11 mouse cellular contexts compared by ENCODE assay signal in the genomic region with DNA sequence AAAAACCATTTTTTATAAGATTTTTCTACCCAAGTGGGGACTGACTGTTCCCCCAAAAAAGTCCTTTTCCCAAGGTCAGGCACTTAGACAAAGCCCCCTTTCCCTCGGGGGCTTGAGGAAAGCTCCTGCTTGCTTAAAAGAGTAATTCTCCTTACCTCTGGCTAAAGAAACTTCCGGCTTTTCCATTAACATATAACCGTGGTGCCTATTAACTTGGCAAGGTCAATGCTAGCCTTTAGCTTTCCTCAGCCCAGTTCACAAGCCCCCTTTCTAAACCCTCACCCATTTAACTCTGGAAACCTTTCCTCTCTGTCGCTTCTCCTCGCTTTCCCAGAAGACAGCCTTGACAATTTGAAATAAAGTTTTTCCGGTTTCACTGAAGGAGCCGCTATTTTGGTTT. TPM values are rescaled to one million over a fixed set of nuclear protein-coding genes. Genes with fewer than 3 reads are reported as not detected.
DNase-seq lines count a peak whose midpoint lies in the region; ATAC-seq lines count a peak whose summit lies in the region.
"Had no signal": no experiment of that assay in that cellular context is flagged by ENCODE, and none has a peak within 500 bp of the region (broad histone marks: within the 10 kb centered on the region; RNA-seq: fewer than 3 reads in every experiment).

No protein-coding gene starts in this region.

- peaks cover 2 to 10% of the 10 kb centered on the region in 2 experiments; a peak in 3 of 4 replicates for H3K4me1 ChIP-seq in heart, embryonic 14.5 days (ENCODE audit: control insufficient read depth in 2 of 2, insufficient read depth in 2 of 2, low read length in 2 of 2)
- peaks cover 7% of the 10 kb centered on the region for H3K4me1 ChIP-seq in lung, embryonic 16.5 days (replicated peaks; ENCODE audit: control insufficient read depth, insufficient read depth, low read length)
- H3K4me1 ChIP-seq in forebrain, embryonic 14.5 days (ENCODE audit: control insufficient read depth, insufficient read depth, low read length), result peaks cover 10% of the 10 kb centered on the region; the same call in 1 of the 2 replicates
- H3K4me1 ChIP-seq in neural tube, embryonic 14.5 days (ENCODE audit: control insufficient read depth, insufficient read depth, low read length), result 0 out of 2 replicates have a peak, but pooled peaks cover 4% of the 10 kb centered on the region
- H3K4me1 ChIP-seq: intestine, embryonic 15.5 days had no signal

- 47% methylated on average over 7 of the region's 7 CpGs for WGBS in heart, embryonic 14.5 days
- 41% methylated on average over 7 of the region's 7 CpGs for WGBS in lung, embryonic 16.5 days
- WGBS in forebrain, embryonic 14.5 days, result 44% methylated on average over 7 of the region's 7 CpGs
- 47% methylated on average over 7 of the region's 7 CpGs for WGBS in neural tube, embryonic 14.5 days

- H3K4me2 ChIP-seq in heart, embryonic 14.5 days (ENCODE audit: low read length), result peak overlapping the region; percentile 39
- H3K4me2 ChIP-seq in lung, embryonic 16.5 days (ENCODE audit: low read depth, low read length), result peak overlapping the region; percentile 25
- peak overlapping the region; percentile 37 for H3K4me2 ChIP-seq in forebrain, embryonic 14.5 days (ENCODE audit: low read length)
- no peak overlapping the region for H3K4me2 ChIP-seq in neural tube, embryonic 14.5 days (ENCODE audit: low read depth, low read length)
- H3K4me2 ChIP-seq: intestine, embryonic 15.5 days had no signal

- DNase-seq in heart, adult 11 months, result no peak
- DNase-seq in lung, postnatal 10 days, result no peak
- no peak for DNase-seq in forebrain, embryonic 14.5 days (ENCODE audit: low spot score)
- DNase-seq in layer of hippocampus, postnatal 36 days, result no peak
- no peak for DNase-seq in right cerebral cortex, postnatal 4 days
- DNase-seq: lung, postnatal 36 days had no signal

- no peaks in the 10 kb centered on the region for H3K9me3 ChIP-seq in heart, embryonic 14.5 days (ENCODE audit: control insufficient read depth, low read length)
- H3K9me3 ChIP-seq in lung, embryonic 16.5 days (ENCODE audit: control insufficient read depth, low read length), result no peaks in the 10 kb centered on the region
- no peaks in the 10 kb centered on the region for H3K9me3 ChIP-seq in forebrain, embryonic 14.5 days (replicated peaks; ENCODE audit: control insufficient read depth, low read length)
- no peaks in the 10 kb centered on the region for H3K9me3 ChIP-seq in neural tube, embryonic 14.5 days (ENCODE audit: control insufficient read depth, low read length)
- H3K9me3 ChIP-seq: intestine, embryonic 15.5 days had no signal

- no peak for ATAC-seq in heart, embryonic 14.5 days (ENCODE audit: insufficient number of reproducible peaks, insufficient read depth, low FRiP score, low read depth)
- ATAC-seq in lung, embryonic 16.5 days (ENCODE audit: low read depth), result no peak
- ATAC-seq in forebrain, embryonic 14.5 days, result peak; percentile 13
- ATAC-seq in neural tube, embryonic 14.5 days (ENCODE audit: low read depth), result peak; percentile 7; the same call in 1 of the 2 replicates
- ATAC-seq: activated CD4-positive, CD25-positive, alpha-beta regulatory T cell, adult 4 months; intestine, embryonic 15.5 days had no signal

- H3K4me3 ChIP-seq in heart, embryonic 14.5 days (ENCODE audit: control insufficient read depth in 1 of 2, insufficient read depth in 1 of 2, low read depth in 1 of 2, low read length in 2 of 2), result no peak overlapping the region
- H3K4me3 ChIP-seq in lung, embryonic 16.5 days (ENCODE audit: low read length), result no peak overlapping the region
- H3K4me3 ChIP-seq in forebrain, embryonic 14.5 days (ENCODE audit: low read depth, low read length), result no peak overlapping the region
- no peak overlapping the region for H3K4me3 ChIP-seq in neural tube, embryonic 14.5 days (ENCODE audit: low read depth, low read length)
- H3K4me3 ChIP-seq: intestine, embryonic 15.5 days had no signal

- H3K27me3 ChIP-seq in heart, embryonic 14.5 days (ENCODE audit: control insufficient read depth, insufficient read depth, low read length), result no peaks in the 10 kb centered on the region
- no peaks in the 10 kb centered on the region for H3K27me3 ChIP-seq in lung, embryonic 16.5 days (ENCODE audit: control insufficient read depth, insufficient read depth, low read depth, low read length)
- no peaks in the 10 kb centered on the region for H3K27me3 ChIP-seq in forebrain, embryonic 14.5 days (replicated peaks; ENCODE audit: control insufficient read depth, insufficient read depth, low read length)
- no peaks in the 10 kb centered on the region for H3K27me3 ChIP-seq in neural tube, embryonic 14.5 days (ENCODE audit: control insufficient read depth, insufficient read depth, low read length)
- H3K27me3 ChIP-seq: intestine, embryonic 15.5 days had no signal

- no peak overlapping the region for H3K9ac ChIP-seq in heart, embryonic 14.5 days (ENCODE audit: low read length)
- 0 out of 2 replicates have a peak overlapping the region, but pooled peaks have one; percentile 24 for H3K9ac ChIP-seq in lung, embryonic 16.5 days (ENCODE audit: low read length)
- H3K9ac ChIP-seq in forebrain, embryonic 14.5 days (ENCODE audit: low read length), result no peak overlapping the region
- H3K9ac ChIP-seq in neural tube, embryonic 14.5 days (replicated peaks; ENCODE audit: low read depth, low read length), result no peak overlapping the region
- H3K9ac ChIP-seq: intestine, embryonic 15.5 days had no signal

- H3K27ac ChIP-seq in heart, embryonic 14.5 days (replicated peaks in 1 of 2; ENCODE audit: control insufficient read depth in 1 of 2, insufficient read depth in 1 of 2, low read depth in 2 of 2, low read length in 2 of 2), result no peak overlapping the region; a peak in 1 of 4 replicates
- peak overlapping the region; percentile 41 for H3K27ac ChIP-seq in lung, embryonic 16.5 days (ENCODE audit: low read length)
- H3K27ac ChIP-seq in forebrain, embryonic 14.5 days (ENCODE audit: low read depth, low read length), result no peak overlapping the region
- no peak overlapping the region for H3K27ac ChIP-seq in neural tube, embryonic 14.5 days (ENCODE audit: low read depth, low read length)
- H3K27ac ChIP-seq: intestine, embryonic 15.5 days had no signal

- H3K36me3 ChIP-seq in heart, embryonic 14.5 days (ENCODE audit: control insufficient read depth, insufficient read depth, low read length), result no peaks in the 10 kb centered on the region
- H3K36me3 ChIP-seq in lung, embryonic 16.5 days (ENCODE audit: control insufficient read depth, insufficient read depth, low read length), result no peaks in the 10 kb centered on the region
- H3K36me3 ChIP-seq in forebrain, embryonic 14.5 days (ENCODE audit: control insufficient read depth, insufficient read depth, low read length), result no peaks in the 10 kb centered on the region
- H3K36me3 ChIP-seq in neural tube, embryonic 14.5 days (ENCODE audit: control insufficient read depth, insufficient read depth, low read length), result no peaks in the 10 kb centered on the region
- H3K36me3 ChIP-seq: intestine, embryonic 15.5 days had no signal

RNA-seq across cellular contexts. Expression of gene Tmc1, which starts 29.7 kb away (rescaled TPM):
- not detected in 2 replicates for polyA plus RNA-seq in heart, embryonic 14.5 days (2014; fragmentation: Nextera tagmentation; extraction: Ambion mirVana)
- polyA plus RNA-seq in lung, embryonic 16.5 days (2015; fragmentation: Nextera tagmentation; extraction: Ambion mirVana), result 0.06 TPM in 1 of 2 replicates, not detected in the other
- not detected in 2 replicates for polyA plus RNA-seq in forebrain, embryonic 14.5 days (2014; fragmentation: Nextera tagmentation; extraction: Ambion mirVana)
- 0.10 and 0.31 TPM in 2 replicates for polyA plus RNA-seq in neural tube, embryonic 14.5 days (2014; fragmentation: Nextera tagmentation; extraction: Ambion mirVana)
- not detected for total RNA-seq in layer of hippocampus, postnatal 36 days (2021)

Comparison
In these comparisons a context has a peak if more than half of its experiments do, and no peak if none do; other contexts are left out.
1. ATAC-seq: peak in forebrain, embryonic 14.5 days (single experiment) and neural tube, embryonic 14.5 days (single experiment); none in heart, embryonic 14.5 days (single experiment) and lung, embryonic 16.5 days (single experiment).